Mouse (Mus musculus): ENCODE measurements at regions not wholly inside any gene's neighbourhood (a gene's known extent, or its start where the extent isn't known, plus 50 kb on each side); places are given as distances from the start of the nearest gene placed in this dataset.
A peak's percentile ranks its signal among the peaks of the same experiment; 100 is the strongest.

- peak; percentile 59 for DNase-seq (ENCODE audit: low spot score)
- Histone ChIP-seq H3K27ac (replicated peaks; ENCODE audit: low read depth, low read length) (peak overlapping the region; percentile 86), H3K4me3 (ENCODE audit: low read depth, low read length) (peak overlapping the region; percentile 33), H3K4me1 (ENCODE audit: control insufficient read depth, insufficient read depth, low read length) (peaks cover 10% of the 10 kb centered on the region), H3K27me3 (ENCODE audit: control insufficient read depth, insufficient read depth, low read length) (no peaks in the 10 kb centered on the region), H3K4me2 (ENCODE audit: low read depth, low read length) (peak overlapping the region; percentile 42), H3K9ac (replicated peaks; ENCODE audit: low read length) (peak overlapping the region; percentile 61), H3K36me3 (replicated peaks; ENCODE audit: control insufficient read depth, insufficient read depth, low read depth, low read length) (no peaks in the 10 kb centered on the region), H3K9me3 (replicated peaks; ENCODE audit: control insufficient read depth, low read length) (no peaks in the 10 kb centered on the region)
- under 1% methylated on average over 20 of the region's 20 CpGs for WGBS
- ATAC-seq (replicated peaks; ENCODE audit: insufficient number of reproducible peaks, low FRiP score, low TSS enrichment, low read depth) = no peak
Observed at GRCm38 (mm10) chr2:170219611-170220401, 71.9 kb upstream of the Zfp217 start.

- peaks cover 10% of the 10 kb centered on the region for H3K4me1 ChIP-seq (ENCODE audit: control insufficient read depth, insufficient read depth, low read length)
- H3K27me3 ChIP-seq (ENCODE audit: control insufficient read depth, insufficient read depth, low read length) = no peaks in the 10 kb centered on the region
- peak overlapping the region; percentile 42 for H3K4me2 ChIP-seq (ENCODE audit: low read depth, low read length)
- peak overlapping the region; percentile 86 for H3K27ac ChIP-seq (replicated peaks; ENCODE audit: low read depth, low read length)
- 2% methylated on average over 11 of the region's 11 CpGs for WGBS
- no peaks in the 10 kb centered on the region for H3K9me3 ChIP-seq (replicated peaks; ENCODE audit: control insufficient read depth, low read length)
- peak overlapping the region; percentile 61 for H3K9ac ChIP-seq (replicated peaks; ENCODE audit: low read length)
- ATAC-seq (replicated peaks; ENCODE audit: insufficient number of reproducible peaks, low FRiP score, low TSS enrichment, low read depth) (no peak), DNase-seq (ENCODE audit: low spot score) (no peak)
- H3K4me3 ChIP-seq (ENCODE audit: low read depth, low read length) = peak overlapping the region; percentile 33
- H3K36me3 ChIP-seq (replicated peaks; ENCODE audit: control insufficient read depth, insufficient read depth, low read depth, low read length) = no peaks in the 10 kb centered on the region
Observed at GRCm38 (mm10) chr2:170219161-170219581, 71.3 kb upstream of the Zfp217 start.

GRCm38 (mm10) chr2:170218230-170219044 lies 70.5 kb upstream of the Zfp217 start:
- Histone ChIP-seq H3K9ac (replicated peaks; ENCODE audit: low read length) (peak overlapping the region; percentile 15), H3K4me3 (ENCODE audit: low read depth, low read length) (peak overlapping the region; percentile 33), H3K9me3 (replicated peaks; ENCODE audit: control insufficient read depth, low read length) (no peaks in the 10 kb centered on the region), H3K4me2 (ENCODE audit: low read depth, low read length) (peak overlapping the region; percentile 42), H3K27me3 (ENCODE audit: control insufficient read depth, insufficient read depth, low read length) (no peaks in the 10 kb centered on the region), H3K4me1 (ENCODE audit: control insufficient read depth, insufficient read depth, low read length) (peaks cover 9% of the 10 kb centered on the region), H3K36me3 (replicated peaks; ENCODE audit: control insufficient read depth, insufficient read depth, low read depth, low read length) (no peaks in the 10 kb centered on the region), H3K27ac (replicated peaks; ENCODE audit: low read depth, low read length) (peak overlapping the region; percentile 86)
- ATAC-seq (replicated peaks; ENCODE audit: insufficient number of reproducible peaks, low FRiP score, low TSS enrichment, low read depth) (peak; percentile 73), DNase-seq (ENCODE audit: low spot score) (peak; percentile 75)
- WGBS = 9% methylated on average over 22 of the region's 22 CpGs

- no peaks in the 10 kb centered on the region for H3K36me3 ChIP-seq (replicated peaks; ENCODE audit: control insufficient read depth, insufficient read depth, low read depth, low read length)
- no peak for DNase-seq (ENCODE audit: low spot score)
- no peak overlapping the region for H3K27ac ChIP-seq (replicated peaks; ENCODE audit: low read depth, low read length)
- H3K4me1 ChIP-seq (ENCODE audit: control insufficient read depth, insufficient read depth, low read length) = no peaks in the 10 kb centered on the region; the same call in 1 of the 2 replicates
- H3K9ac ChIP-seq (replicated peaks; ENCODE audit: low read length) = no peak overlapping the region
- H3K4me2 ChIP-seq (ENCODE audit: low read depth, low read length) = no peak overlapping the region
- H3K4me3 ChIP-seq (ENCODE audit: low read depth, low read length) = no peak overlapping the region
- ATAC-seq (replicated peaks; ENCODE audit: insufficient number of reproducible peaks, low FRiP score, low TSS enrichment, low read depth) = no peak
- H3K27me3 ChIP-seq (ENCODE audit: control insufficient read depth, insufficient read depth, low read length) = no peaks in the 10 kb centered on the region
- WGBS = 88% methylated on average over 7 of the region's 7 CpGs
- no peaks in the 10 kb centered on the region for H3K9me3 ChIP-seq (replicated peaks; ENCODE audit: control insufficient read depth, low read length)
Observed at GRCm38 (mm10) chr2:170216311-170216710, 68.4 kb upstream of the Zfp217 start.

- Histone ChIP-seq H3K4me2 (ENCODE audit: low read depth, low read length) (no peak overlapping the region), H3K4me1 (ENCODE audit: control insufficient read depth, insufficient read depth, low read length) (0 out of 2 replicates have a peak, but pooled peaks cover 2% of the 10 kb centered on the region), H3K27ac (replicated peaks; ENCODE audit: low read depth, low read length) (no peak overlapping the region), H3K36me3 (replicated peaks; ENCODE audit: control insufficient read depth, insufficient read depth, low read depth, low read length) (no peaks in the 10 kb centered on the region), H3K4me3 (ENCODE audit: low read depth, low read length) (no peak overlapping the region), H3K27me3 (ENCODE audit: control insufficient read depth, insufficient read depth, low read length) (no peaks in the 10 kb centered on the region), H3K9me3 (replicated peaks; ENCODE audit: control insufficient read depth, low read length) (no peaks in the 10 kb centered on the region), H3K9ac (replicated peaks; ENCODE audit: low read length) (no peak overlapping the region)
- no peak for ATAC-seq (replicated peaks; ENCODE audit: insufficient number of reproducible peaks, low FRiP score, low TSS enrichment, low read depth)
- no peak for DNase-seq (ENCODE audit: low spot score)
- 76% methylated on average over 12 of the region's 12 CpGs for WGBS
Observed at GRCm38 (mm10) chr2:170209121-170209520, 61.2 kb upstream of the Zfp217 start.

GRCm38 (mm10) chr2:170207878-170208277 lies 60.0 kb upstream of the Zfp217 start:
- no peak for ATAC-seq (replicated peaks; ENCODE audit: insufficient number of reproducible peaks, low FRiP score, low TSS enrichment, low read depth)
- Histone ChIP-seq H3K9me3 (replicated peaks; ENCODE audit: control insufficient read depth, low read length) (no peaks in the 10 kb centered on the region), H3K4me2 (ENCODE audit: low read depth, low read length) (no peak overlapping the region), H3K27ac (replicated peaks; ENCODE audit: low read depth, low read length) (no peak overlapping the region), H3K4me3 (ENCODE audit: low read depth, low read length) (no peak overlapping the region), H3K27me3 (ENCODE audit: control insufficient read depth, insufficient read depth, low read length) (no peaks in the 10 kb centered on the region), H3K36me3 (replicated peaks; ENCODE audit: control insufficient read depth, insufficient read depth, low read depth, low read length) (no peaks in the 10 kb centered on the region), H3K9ac (replicated peaks; ENCODE audit: low read length) (no peak overlapping the region), H3K4me1 (ENCODE audit: control insufficient read depth, insufficient read depth, low read length) (0 out of 2 replicates have a peak, but pooled peaks cover 2% of the 10 kb centered on the region)
- no peak for DNase-seq (ENCODE audit: low spot score)
- WGBS = 75% methylated on average over 7 of the region's 7 CpGs

- Histone ChIP-seq H3K4me2 (ENCODE audit: low read depth, low read length) (no peak overlapping the region), H3K4me1 (ENCODE audit: control insufficient read depth, insufficient read depth, low read length) (0 out of 2 replicates have a peak, but pooled peaks cover 2% of the 10 kb centered on the region), H3K27ac (replicated peaks; ENCODE audit: low read depth, low read length) (no peak overlapping the region), H3K27me3 (ENCODE audit: control insufficient read depth, insufficient read depth, low read length) (no peaks in the 10 kb centered on the region), H3K36me3 (replicated peaks; ENCODE audit: control insufficient read depth, insufficient read depth, low read depth, low read length) (no peaks in the 10 kb centered on the region), H3K9ac (replicated peaks; ENCODE audit: low read length) (no peak overlapping the region), H3K4me3 (ENCODE audit: low read depth, low read length) (no peak overlapping the region), H3K9me3 (replicated peaks; ENCODE audit: control insufficient read depth, low read length) (no peaks in the 10 kb centered on the region)
- no peak for DNase-seq (ENCODE audit: low spot score)
- ATAC-seq (replicated peaks; ENCODE audit: insufficient number of reproducible peaks, low FRiP score, low TSS enrichment, low read depth) = no peak
- whole genome bisulfite sequencing = 92% methylated on average over 6 of the region's 6 CpGs
Observed at GRCm38 (mm10) chr2:170207395-170207794, 59.5 kb upstream of the Zfp217 start.

- H3K27ac ChIP-seq (replicated peaks; ENCODE audit: low read depth, low read length) = no peak overlapping the region
- no peaks in the 10 kb centered on the region for H3K9me3 ChIP-seq (replicated peaks; ENCODE audit: control insufficient read depth, low read length)
- no peak overlapping the region for H3K4me2 ChIP-seq (ENCODE audit: low read depth, low read length)
- 0 out of 2 replicates have a peak, but pooled peaks cover 2% of the 10 kb centered on the region for H3K4me1 ChIP-seq (ENCODE audit: control insufficient read depth, insufficient read depth, low read length)
- DNase-seq (ENCODE audit: low spot score) (no peak), ATAC-seq (replicated peaks; ENCODE audit: insufficient number of reproducible peaks, low FRiP score, low TSS enrichment, low read depth) (no peak)
- no peak overlapping the region for H3K4me3 ChIP-seq (ENCODE audit: low read depth, low read length)
- no peaks in the 10 kb centered on the region for H3K27me3 ChIP-seq (ENCODE audit: control insufficient read depth, insufficient read depth, low read length)
- 48% methylated on average over 14 of the region's 14 CpGs for WGBS
- H3K9ac ChIP-seq (replicated peaks; ENCODE audit: low read length) = no peak overlapping the region
- H3K36me3 ChIP-seq (replicated peaks; ENCODE audit: control insufficient read depth, insufficient read depth, low read depth, low read length) = no peaks in the 10 kb centered on the region
Observed at GRCm38 (mm10) chr2:170206870-170207269, 59.0 kb upstream of the Zfp217 start.
